Mouse (Mus musculus): ENCODE measurements around the gene Cpa2. TPM values are rescaled to one million over a fixed set of nuclear protein-coding genes. Genes with fewer than 3 reads are reported as not detected.

The Cpa2 gene
- total RNA-seq, 2 experiments from 2014 or later = not detected

- DNase-seq (ENCODE audit: low spot score) = no peak
Measured at GRCm38 (mm10) chr6:30576477-30577203, 35.3 kb downstream of the Cpa2 start.

DNA sequence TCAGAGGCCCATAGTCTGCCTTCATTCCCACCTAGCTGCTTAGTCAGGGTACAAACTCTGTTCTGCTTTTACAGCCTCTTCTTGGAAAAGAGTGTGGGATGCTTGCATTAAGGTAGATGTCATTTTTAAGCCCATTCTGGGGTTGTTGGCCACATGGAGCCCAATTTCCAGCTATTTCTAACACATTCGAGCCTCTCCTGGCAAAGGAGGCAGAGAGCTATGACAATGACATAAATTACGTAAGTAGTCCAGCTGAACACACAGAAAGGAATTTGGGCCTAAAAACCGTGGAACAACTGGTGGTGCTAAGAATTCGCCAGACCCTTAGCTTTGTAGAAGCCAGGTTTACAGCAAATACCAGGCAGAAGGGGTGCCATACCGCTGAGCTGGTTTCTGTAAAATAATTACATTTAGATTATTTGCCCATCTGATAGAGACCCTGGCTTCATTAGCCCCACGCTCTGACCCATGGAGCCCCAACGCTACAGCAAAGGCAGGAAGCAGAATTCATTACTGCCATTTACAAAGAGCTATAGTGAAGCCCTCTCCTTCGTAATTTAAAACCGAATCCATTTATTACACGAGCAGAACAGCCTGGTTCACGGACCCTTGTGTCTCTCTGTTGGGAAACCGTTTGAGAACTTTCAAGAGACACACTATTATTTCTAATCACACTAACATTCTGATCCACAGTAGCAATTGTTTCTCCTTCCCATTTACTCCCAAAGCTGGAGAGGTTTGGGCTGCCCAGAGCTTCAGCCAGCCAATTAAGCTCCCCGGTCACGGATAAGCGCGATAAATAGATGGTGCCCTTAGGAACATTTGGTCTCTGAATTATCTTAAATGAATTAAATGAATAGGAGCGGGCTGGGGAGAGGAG is 38.8 kb downstream of the Cpa2 start:
- DNase-seq (ENCODE audit: low spot score) = no peak

DNA sequence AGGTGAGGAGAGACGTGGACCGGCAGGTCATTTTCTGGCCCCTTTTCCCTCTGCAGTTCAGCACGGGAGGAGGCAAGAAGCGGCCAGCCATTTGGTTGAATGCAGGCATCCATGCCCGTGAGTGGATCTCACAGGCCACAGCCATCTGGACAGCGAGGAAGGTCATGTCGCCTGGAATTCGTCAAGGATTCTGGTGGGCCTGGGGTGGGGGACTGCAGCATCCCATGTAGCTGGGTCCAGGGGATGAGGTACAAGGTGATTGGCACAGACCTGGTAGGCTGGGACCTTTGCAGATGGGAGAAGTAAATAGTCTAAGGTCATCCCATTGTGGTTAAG is 39.4 kb downstream of the Cpa2 start:
- no peak for DNase-seq (ENCODE audit: low spot score)

DNA sequence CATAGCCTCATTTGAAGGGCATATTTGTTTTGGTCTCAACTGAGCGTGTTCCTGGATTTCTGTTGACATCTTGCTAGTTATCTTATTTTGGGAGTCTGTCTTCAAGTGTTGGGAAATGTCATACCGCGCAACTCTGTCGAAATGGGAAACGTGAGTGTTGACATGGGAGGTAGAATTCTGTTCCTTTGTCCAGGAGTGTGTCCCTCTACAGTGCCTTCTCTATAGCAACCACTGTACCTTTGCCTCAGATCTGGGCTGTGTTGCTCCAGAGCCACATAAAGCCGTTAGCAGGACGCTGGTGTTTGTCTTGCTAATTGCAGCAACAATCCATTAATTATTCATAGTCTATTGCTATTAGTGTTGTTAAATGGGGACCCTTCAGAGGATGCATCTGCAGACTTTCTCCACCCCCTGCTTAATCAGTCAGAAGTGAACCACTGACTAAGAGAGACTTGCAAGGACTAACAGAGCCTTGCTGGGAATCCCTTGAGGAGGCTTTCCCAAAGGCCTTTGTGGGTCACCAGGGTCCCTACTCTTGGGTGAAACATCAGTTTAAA is 45.6 kb downstream of the Cpa2 start:
- no peak for DNase-seq (ENCODE audit: low spot score)

- no peak for DNase-seq (ENCODE audit: low spot score)
Measured at GRCm38 (mm10) chr6:30589819-30590218, 48.4 kb downstream of the Cpa2 start.

- no peak for DNase-seq (ENCODE audit: low spot score)
Measured at GRCm38 (mm10) chr6:30591851-30592404, 50.5 kb downstream of the Cpa2 start.

DNA sequence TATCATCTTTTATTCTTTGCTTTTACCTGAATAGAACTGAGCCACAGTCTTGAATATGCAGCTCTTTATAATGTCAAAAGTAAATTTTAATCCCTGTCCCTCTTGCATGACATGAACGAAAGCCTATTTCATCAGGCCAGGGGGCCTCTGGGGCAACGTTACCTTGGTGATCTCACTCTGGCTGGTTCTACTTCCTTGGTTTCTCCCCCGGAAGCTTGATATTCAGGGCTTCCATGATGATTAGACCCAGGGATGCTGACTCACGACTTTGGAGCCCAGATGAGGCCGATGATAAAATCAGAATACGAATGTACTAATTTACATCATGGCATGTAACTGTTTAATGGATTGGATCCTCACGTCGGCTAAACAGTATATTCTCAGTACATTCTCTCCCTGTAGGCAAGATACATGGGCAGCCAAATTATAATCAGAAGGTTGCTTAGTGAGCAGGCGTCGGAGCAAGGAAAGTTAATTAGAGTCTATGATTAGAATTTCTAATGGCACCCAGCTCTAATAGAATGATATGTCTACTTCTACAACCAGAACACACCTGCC is 51.1 kb downstream of the Cpa2 start:
- DNase-seq (ENCODE audit: low spot score) = no peak

GRCm38 (mm10) chr6:30594364-30594763 is 53.0 kb downstream of the Cpa2 start:
- DNase-seq (ENCODE audit: low spot score) = no peak

DNA sequence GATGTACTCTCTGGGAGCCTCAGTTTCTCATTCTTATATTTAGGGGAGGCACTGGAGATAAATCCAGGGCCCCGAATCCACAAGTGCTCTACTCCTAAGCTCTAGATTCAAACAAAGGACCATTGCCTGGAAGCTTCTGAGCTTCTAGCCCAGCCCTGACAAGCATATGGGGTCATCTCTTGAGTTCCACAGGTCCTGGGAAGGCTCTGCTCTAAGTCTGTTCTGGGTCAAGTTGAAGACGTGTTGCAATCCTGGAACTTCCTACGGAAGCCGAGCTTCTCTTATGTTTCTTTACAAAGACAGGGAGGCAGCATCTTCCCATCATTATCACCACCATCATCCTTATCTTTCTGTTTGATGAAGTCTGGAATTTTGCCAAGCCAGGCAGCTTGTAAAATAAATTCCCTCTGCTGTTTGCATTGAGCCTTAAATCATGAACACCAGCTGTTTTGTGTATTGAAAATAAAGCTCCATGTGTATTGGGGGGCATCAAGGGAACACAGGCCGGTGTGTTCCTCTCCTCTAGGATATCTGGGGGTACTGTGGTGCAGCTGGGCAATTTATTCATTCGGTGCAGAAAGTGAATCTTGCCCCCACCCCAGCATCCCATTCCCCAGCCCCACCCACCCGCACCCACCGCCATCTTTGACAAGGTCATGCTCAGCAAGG is 55.0 kb downstream of the Cpa2 start:
- DNase-seq (ENCODE audit: low spot score) = no peak

- no peak for DNase-seq (ENCODE audit: low spot score)
Measured at GRCm38 (mm10) chr6:30600033-30600432, 58.7 kb downstream of the Cpa2 start.

DNA sequence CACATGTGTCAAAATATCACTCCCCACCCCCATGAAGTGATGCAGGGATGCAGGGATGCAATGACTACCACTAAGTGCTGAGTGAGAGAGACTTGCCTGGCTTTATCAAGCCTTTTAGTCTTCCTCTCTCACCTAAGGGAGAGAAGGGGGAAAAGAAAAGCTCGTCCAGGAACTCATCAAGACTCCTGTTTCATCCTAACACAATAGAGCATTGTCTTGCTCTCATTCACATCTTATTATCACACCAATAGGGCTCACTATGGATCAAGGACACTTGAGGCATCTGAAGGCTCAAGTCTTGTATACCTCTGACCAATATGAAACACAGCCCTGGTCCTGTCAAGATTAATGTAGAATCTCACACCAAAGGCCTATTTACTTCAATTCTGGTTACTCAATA is 59.6 kb downstream of the Cpa2 start:
- DNase-seq (ENCODE audit: low spot score) = no peak

GRCm38 (mm10) chr6:30604342-30604867 is 63.0 kb downstream of the Cpa2 start:
- DNase-seq (ENCODE audit: low spot score) = no peak

DNA sequence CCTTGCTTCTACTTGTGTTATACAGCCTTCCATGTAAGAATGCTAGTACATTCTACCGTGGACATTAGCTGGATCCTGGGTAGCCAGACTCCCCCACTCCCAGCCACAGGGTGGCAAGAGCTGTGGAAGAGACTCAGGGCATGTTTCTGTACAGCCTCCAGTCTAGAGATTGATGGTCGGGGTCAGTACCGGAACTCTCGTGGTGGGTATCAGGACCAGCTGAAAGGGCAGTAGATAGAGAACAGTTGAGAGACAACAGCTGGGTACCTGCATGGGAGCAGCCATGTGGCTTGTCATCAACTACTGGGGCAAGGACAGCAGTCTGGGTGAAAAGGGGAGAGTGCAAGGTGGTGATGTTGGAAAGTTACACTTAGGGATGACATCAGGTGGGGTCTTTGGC is 63.7 kb downstream of the Cpa2 start:
- DNase-seq (ENCODE audit: low spot score) = no peak

- no peak for DNase-seq (ENCODE audit: low spot score)
Measured at GRCm38 (mm10) chr6:30605672-30606071, 64.3 kb downstream of the Cpa2 start.

GRCm38 (mm10) chr6:30610710-30611109 is 69.3 kb downstream of the Cpa2 start, which contains the start of gene Cpa5:
Cpa5 (plus strand) TSS chr6:30611010.
- no peak for DNase-seq (ENCODE audit: low spot score)

GRCm38 (mm10) chr6:30611212-30611611 is 69.8 kb downstream of the Cpa2 start:
- no peak for DNase-seq (ENCODE audit: low spot score)

Other genes starting within 250 kb of the Cpa2 start
- 10 to 100 TPM; 64.7 to 69.4 TPM for gene Ube2h, start 237.0 kb upstream of the Cpa2 start, total RNA-seq (2021)
- 10 to 100 TPM; 16.3 to 18.5 TPM for gene Zc3hc1, start 150.6 kb upstream of the Cpa2 start, total RNA-seq (2021)
- 10 to 100 TPM; 38.4 to 41.3 TPM for gene Klhdc10, start 139.7 kb upstream of the Cpa2 start, total RNA-seq (2021)
- gene Tmem209, start 31.8 kb upstream of the Cpa2 start, total RNA-seq (2021) = 10 to 100 TPM in 1 of 2 experiments, 1 to 10 TPM in 1; 9.6 to 10.8 TPM
- gene Ssmem1, start 31.7 kb upstream of the Cpa2 start, total RNA-seq (2021) = not detected
- not detected for gene Cpa4, start 26.8 kb downstream of the Cpa2 start, total RNA-seq (2021)
- gene Cpa5, start 69.4 kb downstream of the Cpa2 start, total RNA-seq (2021) = not detected
- gene Cpa1, start 97.6 kb downstream of the Cpa2 start, total RNA-seq (2021) = not detected
- under 1 TPM; 0.78 to 0.80 TPM for gene Cep41, start 152.2 kb downstream of the Cpa2 start, total RNA-seq (2021)
- 1 to 10 TPM; 1.8 to 3.2 TPM for gene Mest, start 182.0 kb downstream of the Cpa2 start, total RNA-seq (2021)